Mouse (Mus musculus): ENCODE results near the gene Sptbn4. TPM values are rescaled to one million over a fixed set of nuclear protein-coding genes. Genes with fewer than 3 reads are reported as not detected.

Gene Sptbn4
- polyA plus RNA-seq, 1 experiment from 2014 or later = 0.30 TPM

DNA sequence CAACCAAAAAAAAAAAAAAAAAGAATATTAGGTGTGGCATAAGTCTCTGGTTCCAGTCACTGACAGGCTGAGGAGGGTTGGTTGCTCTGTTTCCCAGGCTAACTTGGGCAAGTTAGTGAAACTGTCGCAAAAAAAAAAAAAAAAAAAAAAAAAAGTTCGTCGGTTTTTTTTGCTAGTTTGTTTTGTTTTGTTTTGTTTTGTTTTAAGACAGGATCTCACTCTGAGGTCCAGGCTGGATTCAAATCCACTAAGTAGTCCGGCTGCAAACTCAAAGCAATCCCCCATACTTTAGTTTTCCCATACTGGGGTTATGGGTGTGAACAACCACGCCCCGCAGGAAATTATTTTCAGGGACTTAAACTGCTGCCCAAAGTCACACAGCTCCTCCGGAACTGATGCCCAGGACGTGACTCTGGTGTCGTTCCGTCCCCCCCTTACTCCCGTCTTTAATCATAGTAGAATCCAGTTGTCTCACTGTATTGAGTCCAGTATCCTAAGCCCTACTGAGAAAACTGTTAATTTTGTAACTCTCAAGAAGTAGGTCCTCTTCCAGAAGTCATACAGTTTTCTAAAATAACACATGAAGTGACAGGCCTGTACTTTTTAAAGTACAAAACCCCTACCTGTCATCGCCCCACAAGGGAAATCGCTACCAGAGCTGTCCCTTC lies 38.8 kb upstream of the Sptbn4 start:
- WGBS = 5% methylated on average over 13 of the region's 13 CpGs
- DNase-seq (ENCODE audit: low spot score) = peak; percentile 37
- peak overlapping the region; percentile 93 for H3K27ac ChIP-seq (replicated peaks)
- no peaks in the 10 kb centered on the region for H3K36me3 ChIP-seq
- peaks cover 26% of the 10 kb centered on the region for H3K27me3 ChIP-seq (ENCODE audit: low read depth, poor library complexity, severe bottlenecking)
- H3K4me3 ChIP-seq = peak overlapping the region; percentile 85
- H3K4me1 ChIP-seq = peaks cover 45% of the 10 kb centered on the region
- H3K9me3 ChIP-seq (replicated peaks) = no peaks in the 10 kb centered on the region

DNA sequence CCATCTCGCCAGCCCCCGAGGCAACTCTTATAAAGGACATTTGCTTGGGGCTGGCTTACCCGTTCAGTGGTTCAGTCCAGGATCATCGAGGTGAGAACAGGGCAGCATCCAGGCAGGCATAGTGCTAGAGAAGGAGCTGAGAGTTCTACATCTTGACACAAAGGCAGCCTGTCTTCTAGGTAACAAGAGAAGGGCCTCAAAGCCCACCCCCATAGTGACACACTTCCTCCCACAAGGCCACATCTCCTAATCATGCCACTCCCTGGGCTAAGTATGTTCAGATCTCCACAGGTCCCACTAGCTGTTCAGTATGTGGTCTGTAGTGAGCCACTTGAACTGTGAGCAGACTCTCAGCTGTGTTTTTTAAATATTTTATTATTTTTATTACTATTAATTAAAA lies 36.4 kb upstream of the Sptbn4 start:
- peaks cover 33% of the 10 kb centered on the region for H3K4me1 ChIP-seq
- DNase-seq (ENCODE audit: low spot score) = no peak
- no peaks in the 10 kb centered on the region for H3K9me3 ChIP-seq (replicated peaks)
- WGBS = 92% methylated on average over 4 of the region's 4 CpGs
- no peak overlapping the region for H3K27ac ChIP-seq (replicated peaks)
- H3K27me3 ChIP-seq (ENCODE audit: low read depth, poor library complexity, severe bottlenecking) = peaks cover 15% of the 10 kb centered on the region
- no peaks in the 10 kb centered on the region for H3K36me3 ChIP-seq
- H3K4me3 ChIP-seq = no peak overlapping the region

DNA sequence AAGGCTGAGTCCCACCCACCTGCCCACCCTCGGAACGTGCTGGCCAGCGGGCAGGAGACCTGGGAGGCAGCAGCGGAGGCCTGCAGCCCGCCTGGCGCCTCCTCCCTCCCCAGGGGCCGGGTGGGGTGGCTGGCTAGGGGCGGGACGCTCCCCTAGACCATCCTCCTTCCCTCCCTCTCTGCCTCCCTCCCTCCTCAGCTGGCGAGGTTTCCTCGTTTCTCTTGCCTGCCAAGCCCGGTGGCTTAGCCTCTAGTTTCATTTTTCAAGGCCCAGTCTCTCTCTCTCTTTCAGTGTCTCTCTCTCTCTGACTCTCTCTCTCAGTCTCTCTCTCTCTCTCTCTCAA lies 34.1 kb upstream of the Sptbn4 start:
- Histone ChIP-seq H3K9me3 (replicated peaks) (no peaks in the 10 kb centered on the region), H3K4me1 (peaks cover 21% of the 10 kb centered on the region), H3K27ac (replicated peaks) (peak overlapping the region; percentile 72), H3K36me3 (peaks cover 16% of the 10 kb centered on the region), H3K27me3 (ENCODE audit: low read depth, poor library complexity, severe bottlenecking) (peaks cover 8% of the 10 kb centered on the region), H3K4me3 (peak overlapping the region; percentile 46)
- DNase-seq (ENCODE audit: low spot score) = peak; percentile 71
- WGBS = 0% methylated on average over 12 of the region's 12 CpGs

DNA sequence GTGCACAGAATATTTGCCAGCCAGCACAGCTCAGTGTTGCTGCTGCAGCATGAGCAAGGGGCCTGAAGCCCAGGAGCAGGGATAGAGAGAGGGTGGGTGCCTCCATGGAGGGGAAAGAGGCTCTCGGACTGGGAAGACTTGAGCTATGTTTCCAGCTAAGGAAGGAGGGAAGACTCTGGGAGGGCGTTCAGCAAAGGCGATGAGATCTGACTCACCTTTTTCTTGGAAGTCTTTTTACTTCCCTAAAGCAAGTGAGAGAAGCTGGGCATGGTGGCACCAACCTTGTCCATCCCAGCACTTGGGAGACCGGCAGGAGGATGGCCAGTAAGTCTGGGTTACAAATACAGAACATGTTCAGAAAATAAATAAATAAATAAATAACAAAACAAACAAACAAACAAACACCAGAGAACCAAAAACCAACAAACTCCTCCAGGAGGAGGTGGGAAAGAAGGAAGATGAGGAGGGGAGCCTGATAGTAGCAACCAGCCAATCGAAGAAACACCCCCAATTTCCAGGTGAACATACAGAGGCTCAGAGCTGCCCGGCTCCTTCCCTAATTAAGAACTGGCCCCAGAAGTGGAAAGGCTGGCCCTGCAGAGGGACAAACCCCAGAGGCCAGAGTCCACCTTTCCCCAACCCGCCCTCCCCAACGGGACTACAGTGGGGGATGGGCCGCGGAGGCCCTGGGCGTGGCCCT lies 33.6 kb upstream of the Sptbn4 start:
- DNase-seq (ENCODE audit: low spot score) = no peak
- H3K36me3 ChIP-seq = peaks cover 21% of the 10 kb centered on the region
- peak overlapping the region; percentile 72 for H3K27ac ChIP-seq (replicated peaks)
- peak overlapping the region; percentile 46 for H3K4me3 ChIP-seq
- H3K9me3 ChIP-seq (replicated peaks) = no peaks in the 10 kb centered on the region
- 11% methylated on average over 11 of the region's 11 CpGs for WGBS
- peaks cover 17% of the 10 kb centered on the region for H3K4me1 ChIP-seq
- peaks cover 8% of the 10 kb centered on the region for H3K27me3 ChIP-seq (ENCODE audit: low read depth, poor library complexity, severe bottlenecking)

DNA sequence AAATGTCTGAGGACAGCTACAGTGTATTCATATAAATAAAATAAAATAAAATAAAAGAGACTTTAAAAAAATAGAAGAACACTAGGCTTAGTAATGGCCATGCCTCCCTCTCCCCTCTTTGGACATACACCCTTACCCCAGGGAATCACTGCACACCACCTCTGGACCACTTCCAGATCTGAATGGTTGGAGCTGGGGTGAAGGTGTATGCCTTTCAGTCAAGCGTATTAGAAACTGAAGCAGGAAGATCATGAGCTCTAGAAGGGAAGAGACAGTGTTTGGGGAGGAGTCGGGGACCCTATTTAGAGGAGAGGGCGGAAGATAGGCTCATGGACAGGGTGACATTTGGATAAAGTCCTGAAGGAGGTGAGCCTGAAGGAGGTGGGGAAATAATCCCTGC lies 33.0 kb upstream of the Sptbn4 start:
- H3K9me3 ChIP-seq (replicated peaks) = no peaks in the 10 kb centered on the region
- peaks cover 5% of the 10 kb centered on the region for H3K27me3 ChIP-seq (ENCODE audit: low read depth, poor library complexity, severe bottlenecking)
- peaks cover 24% of the 10 kb centered on the region for H3K36me3 ChIP-seq
- DNase-seq (ENCODE audit: low spot score) = no peak
- H3K4me3 ChIP-seq = no peak overlapping the region
- WGBS = 80% methylated on average over 3 of the region's 3 CpGs
- no peak overlapping the region for H3K27ac ChIP-seq (replicated peaks)
- peaks cover 19% of the 10 kb centered on the region for H3K4me1 ChIP-seq

DNA sequence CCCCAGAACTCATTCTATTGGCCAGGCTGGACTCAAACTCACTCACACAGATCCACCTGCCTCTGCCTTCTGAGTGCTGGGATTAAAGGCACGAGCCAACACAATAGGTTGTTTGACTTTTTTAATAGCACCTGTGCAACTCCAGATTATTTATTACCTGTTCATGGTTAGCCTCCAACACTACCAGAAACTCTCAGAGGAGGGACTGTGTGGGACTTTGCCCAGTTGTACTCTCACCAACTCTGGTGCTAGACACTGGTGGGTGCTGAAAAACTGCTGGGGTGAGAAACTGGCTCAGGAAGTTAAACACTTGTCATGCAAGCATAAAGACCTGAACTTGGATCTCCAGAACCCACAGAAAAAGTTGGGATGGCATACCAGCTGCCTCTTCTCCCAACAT lies 32.3 kb upstream of the Sptbn4 start:
- H3K27me3 ChIP-seq (ENCODE audit: low read depth, poor library complexity, severe bottlenecking) = no peaks in the 10 kb centered on the region
- H3K9me3 ChIP-seq (replicated peaks) = no peaks in the 10 kb centered on the region
- no peak overlapping the region for H3K4me3 ChIP-seq
- peaks cover 26% of the 10 kb centered on the region for H3K4me1 ChIP-seq
- WGBS = 85% methylated on average over 1 of the region's 1 CpGs
- H3K27ac ChIP-seq (replicated peaks) = no peak overlapping the region
- no peak for DNase-seq (ENCODE audit: low spot score)
- H3K36me3 ChIP-seq = peaks cover 24% of the 10 kb centered on the region

DNA sequence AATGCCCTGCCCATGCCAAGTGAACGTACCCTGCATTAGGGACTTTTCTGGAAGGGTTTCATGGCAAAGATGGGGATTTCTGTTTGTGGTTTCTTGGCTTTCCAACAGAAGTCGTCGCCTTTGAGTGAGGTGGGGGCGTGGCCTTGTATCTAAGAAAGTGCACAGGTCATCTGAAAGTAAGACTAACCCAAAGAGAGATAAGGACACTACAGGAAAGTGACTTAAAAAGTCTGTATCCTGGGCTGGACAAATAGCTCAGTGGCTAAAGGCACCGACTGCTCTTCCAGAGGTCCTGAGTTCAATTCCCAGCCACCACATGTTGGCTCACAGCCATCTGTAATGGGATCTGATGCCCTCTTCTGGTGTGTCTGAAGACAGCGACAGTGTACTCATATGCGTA lies 31.1 kb upstream of the Sptbn4 start:
- no peak overlapping the region for H3K27ac ChIP-seq (replicated peaks)
- no peaks in the 10 kb centered on the region for H3K9me3 ChIP-seq (replicated peaks)
- no peaks in the 10 kb centered on the region for H3K27me3 ChIP-seq (ENCODE audit: low read depth, poor library complexity, severe bottlenecking)
- WGBS = 82% methylated on average over 7 of the region's 7 CpGs
- no peak overlapping the region for H3K4me3 ChIP-seq
- peaks cover 28% of the 10 kb centered on the region for H3K4me1 ChIP-seq
- no peak for DNase-seq (ENCODE audit: low spot score)
- H3K36me3 ChIP-seq = peaks cover 24% of the 10 kb centered on the region

DNA sequence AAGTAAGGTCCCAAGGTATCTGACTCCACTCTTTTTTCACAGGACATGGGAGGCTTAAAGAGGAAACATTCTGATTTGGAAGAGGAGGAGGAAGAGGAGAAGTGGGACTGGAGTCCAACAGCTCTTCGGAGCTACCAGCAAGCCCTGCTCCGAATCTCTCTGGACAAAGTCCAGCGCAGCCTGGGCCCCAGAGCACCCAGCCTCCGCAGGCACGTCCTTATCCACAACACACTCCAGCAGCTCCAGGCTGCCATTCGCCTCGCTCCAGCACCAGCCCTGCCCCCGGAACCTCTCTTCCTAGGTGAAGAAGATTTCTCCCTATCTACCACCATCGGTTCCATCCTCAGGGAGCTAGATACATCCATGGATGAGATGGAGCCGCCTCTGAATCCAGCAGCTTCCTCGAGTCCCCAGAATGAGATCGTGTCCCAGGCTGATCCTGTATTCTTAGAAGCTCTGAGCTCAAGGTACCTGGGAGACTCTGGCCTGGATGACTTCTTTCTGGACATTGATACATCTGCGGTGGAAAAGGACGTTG lies 28.7 kb upstream of the Sptbn4 start:
- Histone ChIP-seq H3K9me3 (replicated peaks) (no peaks in the 10 kb centered on the region), H3K27me3 (ENCODE audit: low read depth, poor library complexity, severe bottlenecking) (no peaks in the 10 kb centered on the region), H3K4me3 (no peak overlapping the region), H3K36me3 (peaks cover 24% of the 10 kb centered on the region), H3K4me1 (peaks cover 26% of the 10 kb centered on the region), H3K27ac (replicated peaks) (no peak overlapping the region)
- 97% methylated on average over 14 of the region's 14 CpGs for WGBS
- no peak for DNase-seq (ENCODE audit: low spot score)

DNA sequence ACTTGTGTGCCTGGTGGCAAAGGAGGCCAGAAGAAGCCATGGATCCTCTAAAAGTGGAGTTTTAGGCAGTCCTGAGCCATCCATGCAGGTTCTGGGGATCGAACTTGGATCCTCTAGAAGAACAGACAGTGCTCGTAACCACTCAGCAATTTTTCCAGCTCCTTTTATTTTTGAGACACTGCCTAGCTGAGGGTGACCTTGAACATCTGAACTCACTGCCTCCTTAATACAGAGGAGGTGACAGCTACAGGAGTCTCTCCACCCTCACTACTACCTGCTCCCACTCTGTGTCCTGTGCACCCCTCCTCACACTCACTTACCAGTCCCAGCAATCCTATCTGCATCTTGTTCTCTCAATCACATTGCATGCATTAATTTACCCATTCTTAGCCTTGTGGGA lies 28.1 kb upstream of the Sptbn4 start:
- peaks cover 24% of the 10 kb centered on the region for H3K36me3 ChIP-seq
- H3K27me3 ChIP-seq (ENCODE audit: low read depth, poor library complexity, severe bottlenecking) = no peaks in the 10 kb centered on the region
- H3K4me1 ChIP-seq = peaks cover 20% of the 10 kb centered on the region
- no peak overlapping the region for H3K27ac ChIP-seq (replicated peaks)
- H3K9me3 ChIP-seq (replicated peaks) = no peaks in the 10 kb centered on the region
- peak overlapping the region; percentile 81; the same call in 1 of the 2 replicates for H3K4me3 ChIP-seq
- DNase-seq (ENCODE audit: low spot score) = no peak
- WGBS = 98% methylated on average over 2 of the region's 2 CpGs

DNA sequence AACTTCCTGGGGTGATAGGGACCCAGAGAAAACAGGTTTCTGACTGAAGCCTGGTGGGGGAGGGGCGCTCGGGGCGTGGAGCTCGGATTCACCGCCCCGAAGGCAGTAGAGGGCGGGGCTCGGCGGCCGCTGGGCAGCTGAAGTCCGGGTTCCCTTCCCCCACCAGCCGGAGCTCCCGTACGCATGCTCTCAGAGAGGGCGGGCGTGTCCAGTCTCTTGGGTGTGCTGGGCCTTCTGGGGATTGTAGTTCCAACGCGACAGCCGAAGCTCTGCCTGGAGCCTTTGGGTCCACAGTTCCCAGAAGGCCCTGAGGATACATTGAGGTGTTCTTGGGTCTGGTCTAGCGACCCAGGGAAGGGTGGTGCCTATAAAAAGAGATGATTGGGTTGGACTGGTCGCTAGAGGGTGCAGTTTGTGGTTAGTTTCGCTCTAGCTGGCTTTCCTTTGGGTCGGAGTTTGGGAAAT lies 27.0 kb upstream of the Sptbn4 start:
- H3K4me3 ChIP-seq = peak overlapping the region; percentile 81
- under 1% methylated on average over 23 of the region's 23 CpGs for WGBS

DNA sequence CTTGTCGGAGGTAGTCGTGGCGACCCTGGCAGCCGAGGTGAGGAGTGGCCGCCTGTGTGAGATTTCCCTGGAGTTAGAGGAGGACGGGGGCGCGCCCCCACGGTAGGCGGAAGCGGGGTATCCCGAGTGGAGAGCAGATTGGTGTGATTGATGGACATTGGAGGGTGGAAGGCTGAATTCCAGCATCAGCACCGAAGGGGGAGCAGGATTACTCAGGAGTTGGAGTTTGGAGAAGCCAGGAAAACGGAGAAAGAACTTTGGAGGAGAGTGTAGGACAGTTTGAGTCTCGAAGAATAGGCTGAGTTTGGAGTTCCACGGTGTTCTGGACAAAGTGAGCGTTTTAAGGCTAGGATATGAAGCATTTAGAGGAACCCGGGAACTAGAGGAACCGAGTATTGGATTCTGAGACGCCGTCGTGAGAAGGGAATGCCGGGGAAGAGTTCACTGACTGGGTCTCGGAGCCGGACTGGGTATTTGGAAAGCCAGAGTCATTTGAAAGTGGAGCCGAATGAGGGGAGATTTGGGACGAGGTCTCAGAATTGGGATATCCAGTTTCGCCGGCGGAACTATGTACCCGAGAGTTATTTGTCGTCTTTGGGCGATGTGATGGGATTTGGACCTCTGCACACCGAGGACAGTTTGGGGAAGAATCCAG lies 26.5 kb upstream of the Sptbn4 start:
- Histone ChIP-seq H3K4me1 (peaks cover 19% of the 10 kb centered on the region), H3K9me3 (replicated peaks) (no peaks in the 10 kb centered on the region), H3K36me3 (peaks cover 24% of the 10 kb centered on the region), H3K4me3 (peak overlapping the region; percentile 81), H3K27ac (replicated peaks) (peak overlapping the region; percentile 92), H3K27me3 (ENCODE audit: low read depth, poor library complexity, severe bottlenecking) (no peaks in the 10 kb centered on the region)
- WGBS = under 1% methylated on average over 34 of the region's 34 CpGs
- DNase-seq (ENCODE audit: low spot score) = no peak

More for the DNA sequence above, 27.0 kb upstream of the Sptbn4 start:
- Histone ChIP-seq H3K27me3 (ENCODE audit: low read depth, poor library complexity, severe bottlenecking) (no peaks in the 10 kb centered on the region), H3K36me3 (peaks cover 24% of the 10 kb centered on the region), H3K4me1 (peaks cover 19% of the 10 kb centered on the region), H3K27ac (replicated peaks) (peak overlapping the region; percentile 92), H3K9me3 (replicated peaks) (no peaks in the 10 kb centered on the region)
- peak; percentile 97 for DNase-seq (ENCODE audit: low spot score)

DNA sequence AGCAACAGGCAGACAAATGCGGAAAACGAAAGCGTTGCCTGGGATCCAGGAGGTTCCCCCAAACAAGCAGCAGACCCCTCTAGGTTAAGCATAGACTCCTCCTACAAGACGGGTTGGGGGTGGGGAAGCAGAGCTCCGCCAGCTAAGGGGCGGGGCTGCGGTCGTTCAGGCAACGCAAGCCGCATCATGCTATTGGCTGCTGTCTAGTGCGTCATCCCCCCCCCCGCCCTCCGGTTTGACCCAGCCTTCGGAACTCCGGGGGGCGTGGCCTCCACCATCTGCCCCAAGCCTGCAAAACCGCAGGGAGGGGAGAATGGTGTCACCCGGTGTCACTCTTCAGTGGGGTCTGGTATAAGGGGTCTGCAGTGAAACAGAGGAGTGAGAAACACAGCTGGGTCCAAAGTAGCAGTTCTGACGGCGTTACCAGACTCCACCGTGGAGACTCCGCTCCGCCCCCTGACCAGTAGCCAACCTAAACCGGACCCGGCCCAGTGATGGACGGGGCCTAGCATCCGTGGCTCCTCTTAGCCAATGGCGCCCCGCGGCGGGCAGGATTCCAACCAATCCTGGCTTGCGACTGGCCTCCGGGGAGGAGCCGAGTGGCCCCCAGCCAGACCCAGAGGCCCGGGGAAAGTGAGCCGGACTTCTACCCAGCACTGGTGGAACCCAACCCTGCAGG lies 25.8 kb upstream of the Sptbn4 start, which contains the start of gene Sertad3:
Sertad3 (plus strand) TSS at position 613 of the 679 bp plus-strand sequence.
- H3K27me3 ChIP-seq (ENCODE audit: low read depth, poor library complexity, severe bottlenecking) = no peaks in the 10 kb centered on the region
- H3K9me3 ChIP-seq (replicated peaks) = no peaks in the 10 kb centered on the region
- peak within 1 kb of the TSS; percentile 92 for H3K27ac ChIP-seq (replicated peaks)
- peaks cover 19% of the 10 kb centered on the region for H3K4me1 ChIP-seq
- peak within 1 kb of the TSS; percentile 81 for H3K4me3 ChIP-seq
- peaks cover 24% of the 10 kb centered on the region for H3K36me3 ChIP-seq
- under 1% methylated on average over 36 of the region's 36 CpGs for WGBS
- DNase-seq (ENCODE audit: low spot score) = peak; percentile 99

Measured in midbrain, embryonic 10.5 days (tissue).